Mouse (Mus musculus): ENCODE data around the gene Cd320.
A peak's percentile ranks its signal among the peaks of the same experiment; 100 is the strongest.
"Not testable (repeated sequence)": the region's sequence is repeated elsewhere in the genome, so short reads cannot be mapped to it uniquely, and the experiment has no call there.

The Cd320 gene

GRCm38 (mm10) chr17:33825462-33825861 lies 17.4 kb upstream of the Cd320 start:
- DNase-seq (ENCODE audit: low spot score): no peak

- DNase-seq (ENCODE audit: low spot score): peak; percentile 55
Measured at GRCm38 (mm10) chr17:33826850-33827249, 16.0 kb upstream of the Cd320 start.

GRCm38 (mm10) chr17:33828892-33829291 lies 14.0 kb upstream of the Cd320 start:
- DNase-seq (ENCODE audit: low spot score): no peak

GRCm38 (mm10) chr17:33829561-33829960 lies 13.3 kb upstream of the Cd320 start:
- DNase-seq (ENCODE audit: low spot score): no peak

GRCm38 (mm10) chr17:33844196-33844595 lies 1.3 kb downstream of the Cd320 start:
- no peak for DNase-seq (ENCODE audit: low spot score)

- DNase-seq (ENCODE audit: low spot score): no peak
Measured at GRCm38 (mm10) chr17:33848139-33848538, 5.2 kb downstream of the Cd320 start.

- DNase-seq (ENCODE audit: low spot score): no peak
Measured at GRCm38 (mm10) chr17:33851331-33851730, 8.4 kb downstream of the Cd320 start.

- DNase-seq (ENCODE audit: low spot score): no peak
Measured at GRCm38 (mm10) chr17:33857816-33858215, 14.9 kb downstream of the Cd320 start.

GRCm38 (mm10) chr17:33865330-33866030 lies 22.6 kb downstream of the Cd320 start:
- DNase-seq (ENCODE audit: low spot score): peak; percentile 53

- not testable (repeated sequence) for DNase-seq (ENCODE audit: low spot score)
Measured at GRCm38 (mm10) chr17:33873537-33873936, 30.6 kb downstream of the Cd320 start, which contains the start of gene Gm7029. TSS of gene Gm7029 (plus strand) at chr17:33873837.

GRCm38 (mm10) chr17:33874411-33874810 lies 31.5 kb downstream of the Cd320 start:
- DNase-seq (ENCODE audit: low spot score): no peak

GRCm38 (mm10) chr17:33875797-33876196 lies 32.9 kb downstream of the Cd320 start:
- not testable (repeated sequence) for DNase-seq (ENCODE audit: low spot score)

GRCm38 (mm10) chr17:33884320-33884719 lies 41.4 kb downstream of the Cd320 start:
- DNase-seq (ENCODE audit: low spot score): not testable (repeated sequence)

- not testable (repeated sequence) for DNase-seq (ENCODE audit: low spot score)
Measured at GRCm38 (mm10) chr17:33887802-33888201, 44.9 kb downstream of the Cd320 start.

- not testable (repeated sequence) for DNase-seq (ENCODE audit: low spot score)
Measured at GRCm38 (mm10) chr17:33888230-33888629, 45.3 kb downstream of the Cd320 start.

GRCm38 (mm10) chr17:33889941-33890532 lies 47.1 kb downstream of the Cd320 start:
- not testable (repeated sequence) for DNase-seq (ENCODE audit: low spot score)

GRCm38 (mm10) chr17:33890533-33891059 lies 47.7 kb downstream of the Cd320 start, which contains the start of gene Kifc1:
TSS of gene Kifc1 (minus strand) at chr17:33890661.
- DNase-seq (ENCODE audit: low spot score): peak; percentile 97

GRCm38 (mm10) chr17:33891357-33891756 lies 48.5 kb downstream of the Cd320 start:
- DNase-seq (ENCODE audit: low spot score): no peak

GRCm38 (mm10) chr17:33891892-33892291 lies 49.0 kb downstream of the Cd320 start:
- not testable (repeated sequence) for DNase-seq (ENCODE audit: low spot score)

GRCm38 (mm10) chr17:33892429-33892828 lies 49.5 kb downstream of the Cd320 start:
- DNase-seq (ENCODE audit: low spot score): no peak

GRCm38 (mm10) chr17:33893011-33893410 lies 50.1 kb downstream of the Cd320 start:
- DNase-seq (ENCODE audit: low spot score): not testable (repeated sequence)

- no peak for DNase-seq (ENCODE audit: low spot score)
Measured at GRCm38 (mm10) chr17:33897114-33897794, 54.4 kb downstream of the Cd320 start.

GRCm38 (mm10) chr17:33898193-33898592 lies 55.3 kb downstream of the Cd320 start:
- DNase-seq (ENCODE audit: low spot score): not testable (repeated sequence)
